Mouse (Mus musculus) G1E (cell line): ENCODE measurements at regions not wholly inside any gene's neighbourhood (a gene's known extent, or its start where the extent isn't known, plus 50 kb on each side); places are given as distances from the start of the nearest gene placed in this dataset.

Source experiments
- CTCF ChIP-seq: IDR thresholded peaks from 2 replicates; pipeline ENCODE4 v1.5.1; 2012; ENCODE audit warnings: low read depth, low read length, inconsistent platforms, mixed read lengths
- GATA1 ChIP-seq: IDR thresholded peaks from 2 replicates; pipeline ENCODE4 v1.6.1; 2012; ENCODE audit warnings: borderline replicate concordance, low read length, inconsistent platforms, mixed read lengths
- GATA2 ChIP-seq: IDR thresholded peaks from 2 replicates; pipeline ENCODE4 v1.6.1; 2012; ENCODE audit warnings: low read depth, low read length, inconsistent platforms, borderline replicate concordance
- TAL1 ChIP-seq: conservative IDR thresholded peaks from 2 replicates; pipeline ENCODE4 v1.6.1; 2012; ENCODE audit warnings: low read depth, low read length, inconsistent platforms, mixed read lengths

GRCm38 (mm10) chr3:131026336-131026735 is 83.9 kb upstream of the Lef1 start:
- TF ChIP-seq GATA1 (no peak), CTCF (no peak), TAL1 (no peak), GATA2 (no peak)
